Mouse (Mus musculus) G1E-ER4 (cell line): Measurements from ENCODE around the gene Rasgef1a. TPM values are rescaled to one million over a fixed set of nuclear protein-coding genes. Genes with fewer than 3 reads are reported as not detected.

Experiments used
- GATA1 ChIP-seq: IDR thresholded peaks from one replicate; pipeline ENCODE4 v1.8.0; 2012; ENCODE audit warnings: low read length, inconsistent platforms
- polyA plus RNA-seq: library from polyadenylated mRNA; stranded (reverse); fragments of >175 nt; gene quantifications from 2 replicates; pipeline ENCODE4 v1.2.3, GENCODE M21; 2012

Gene Rasgef1a
- polyA plus RNA-seq, 1 experiment, result not detected

DNA sequence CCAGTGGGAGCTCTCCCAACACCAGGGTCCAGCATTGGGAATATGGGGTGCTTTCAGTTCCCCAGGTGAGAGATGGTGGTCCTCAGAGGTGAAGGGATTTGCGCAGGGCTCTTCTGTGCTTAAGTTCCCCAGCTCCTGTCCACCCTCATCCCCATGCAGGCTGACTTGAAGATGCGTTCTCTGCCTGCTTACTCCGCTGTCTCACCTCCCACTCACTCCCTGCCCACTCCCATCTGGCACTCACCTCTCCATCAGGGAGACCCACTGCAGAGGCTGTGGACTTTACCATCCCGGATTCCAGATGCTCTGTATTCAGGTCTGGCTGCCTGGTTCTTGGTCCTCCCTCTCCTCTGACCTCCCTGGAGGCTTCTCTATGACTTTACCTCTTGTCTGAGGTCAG, 3.6 kb downstream of the Rasgef1a start:
- TF ChIP-seq GATA1, result no peak

DNA sequence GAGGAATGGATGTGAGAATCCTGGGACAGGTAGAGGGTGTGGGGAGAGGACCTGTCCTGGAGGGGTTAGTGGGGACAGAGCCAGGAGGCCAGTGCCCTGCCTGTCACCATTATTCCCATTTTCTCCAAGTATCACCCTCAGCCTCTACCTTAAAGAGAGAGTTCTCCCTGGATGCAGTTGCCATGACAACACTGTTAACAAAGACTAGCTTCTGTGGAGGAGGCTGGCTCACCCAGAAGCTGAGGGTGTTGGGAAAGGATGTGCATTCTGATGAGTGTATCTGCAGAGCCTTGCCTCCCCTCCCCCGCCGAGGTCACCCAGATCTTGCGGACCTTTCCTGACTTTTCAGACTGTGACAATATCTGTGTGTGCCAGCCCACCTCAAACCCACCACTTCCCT, 4.7 kb downstream of the Rasgef1a start:
- TF ChIP-seq GATA1, result no peak

DNA sequence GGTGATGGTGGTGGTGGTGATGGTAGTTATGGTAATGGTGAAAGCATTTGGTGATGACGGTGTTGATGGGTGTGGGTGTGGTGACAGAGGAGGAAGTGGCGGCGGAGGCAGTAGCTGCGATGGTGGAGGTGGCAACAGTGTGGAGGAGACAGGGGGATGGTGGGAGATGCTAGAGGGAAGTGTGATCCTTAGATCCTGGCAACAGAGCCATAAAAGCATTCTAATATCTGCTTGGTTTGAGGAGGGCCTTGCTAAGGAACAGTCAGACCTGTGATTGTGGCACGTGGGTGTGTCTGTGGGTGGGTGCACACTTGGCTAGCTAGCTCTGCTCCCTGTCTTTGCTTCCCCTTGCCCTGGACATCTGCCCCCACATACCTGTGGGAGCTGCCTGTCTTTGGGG, 7.4 kb downstream of the Rasgef1a start:
- TF ChIP-seq GATA1, result no peak

DNA sequence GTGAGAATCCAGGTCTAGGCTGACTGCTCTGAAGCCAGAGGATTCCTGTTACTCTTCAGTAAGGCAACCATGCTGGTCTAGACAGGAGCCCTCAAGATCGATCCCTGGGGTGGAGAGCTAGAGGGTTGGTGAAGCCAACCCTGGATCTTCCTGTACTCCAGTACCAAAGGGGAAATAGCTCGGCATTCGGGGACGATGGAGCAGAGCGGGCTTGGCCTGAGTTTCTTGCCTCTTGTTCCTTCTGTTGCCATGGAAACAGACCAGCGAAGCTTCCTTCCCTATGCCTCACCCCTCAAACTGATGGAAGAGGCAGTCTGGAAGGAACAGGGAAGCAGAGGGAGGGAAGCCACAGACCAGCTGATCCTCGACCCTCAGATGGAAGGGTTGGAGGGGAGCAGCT, 8.3 kb downstream of the Rasgef1a start:
- no peak for TF ChIP-seq GATA1

DNA sequence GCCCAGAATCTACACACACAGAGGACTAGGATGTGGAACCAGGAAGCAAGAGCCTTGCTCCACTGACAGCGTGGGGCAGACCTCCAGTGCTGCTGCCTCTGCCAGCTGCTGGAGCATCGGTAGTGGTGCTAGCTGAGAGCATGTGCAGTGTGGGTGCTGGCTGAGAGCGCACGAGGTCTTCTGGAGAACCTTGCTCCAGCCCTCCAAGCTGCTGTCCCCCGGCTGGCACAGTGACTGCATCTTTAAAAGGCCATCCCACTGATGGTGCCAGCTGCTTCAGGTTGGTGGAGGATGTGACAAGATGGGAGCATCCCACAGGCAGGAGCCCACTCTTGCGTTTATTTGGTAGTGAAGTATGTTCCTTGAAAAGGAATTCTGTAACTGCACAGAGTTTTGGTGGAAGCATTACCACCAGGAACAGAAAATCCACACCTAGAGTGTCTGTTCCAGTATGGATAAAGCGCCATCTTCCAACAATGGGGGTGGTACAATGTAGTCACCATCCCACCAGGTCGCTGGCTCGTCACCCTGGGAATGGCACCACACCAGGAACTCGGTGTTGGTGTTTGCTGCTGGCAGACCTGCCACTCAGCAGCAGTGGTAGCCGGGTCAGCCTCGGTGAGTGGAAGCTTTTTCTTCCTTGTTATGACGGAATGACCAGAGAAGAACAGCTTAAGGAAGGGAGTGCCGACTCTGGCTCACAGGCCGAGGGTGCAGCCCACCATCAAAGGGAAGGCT, 11.8 kb downstream of the Rasgef1a start:
- no peak for TF ChIP-seq GATA1

DNA sequence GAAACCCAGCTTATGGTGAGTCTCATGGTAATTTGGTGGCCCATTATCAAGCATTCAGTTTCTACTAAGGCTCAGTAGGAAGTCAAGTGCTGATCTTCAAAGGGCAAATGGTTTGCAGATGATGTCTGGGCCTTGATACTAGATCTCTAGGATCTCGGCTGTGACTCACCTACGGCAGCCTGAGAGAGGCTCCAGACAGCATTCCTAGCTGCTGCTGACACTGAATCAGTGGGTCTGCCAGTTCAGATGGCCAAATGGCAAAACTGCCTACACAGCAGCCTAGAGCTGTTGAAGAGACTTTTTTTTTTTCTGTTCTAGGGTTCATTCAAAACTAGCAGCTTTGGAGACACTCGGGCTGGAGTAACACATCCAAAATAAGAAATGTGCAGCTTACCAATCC, 15.8 kb downstream of the Rasgef1a start:
- no peak for TF ChIP-seq GATA1

DNA sequence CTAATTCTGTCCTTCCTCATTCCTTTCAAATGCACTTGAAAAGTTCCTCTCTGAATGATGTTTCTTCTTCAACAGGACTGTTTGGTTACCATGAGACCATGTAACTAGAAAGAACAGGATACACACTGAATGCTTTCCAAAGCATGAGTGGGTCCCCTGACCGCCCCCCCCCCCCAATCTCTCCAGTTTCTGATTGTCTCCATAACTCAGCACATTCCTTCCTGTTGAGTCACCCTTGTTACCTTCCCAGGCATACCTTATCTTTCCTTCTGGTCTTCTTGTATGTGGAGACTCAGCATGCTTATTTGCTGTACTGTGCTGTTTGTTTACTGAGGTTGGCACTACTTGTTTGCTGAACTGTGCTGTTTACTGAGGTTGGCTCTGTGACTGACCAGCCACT, 20.2 kb downstream of the Rasgef1a start:
- no peak for TF ChIP-seq GATA1

DNA sequence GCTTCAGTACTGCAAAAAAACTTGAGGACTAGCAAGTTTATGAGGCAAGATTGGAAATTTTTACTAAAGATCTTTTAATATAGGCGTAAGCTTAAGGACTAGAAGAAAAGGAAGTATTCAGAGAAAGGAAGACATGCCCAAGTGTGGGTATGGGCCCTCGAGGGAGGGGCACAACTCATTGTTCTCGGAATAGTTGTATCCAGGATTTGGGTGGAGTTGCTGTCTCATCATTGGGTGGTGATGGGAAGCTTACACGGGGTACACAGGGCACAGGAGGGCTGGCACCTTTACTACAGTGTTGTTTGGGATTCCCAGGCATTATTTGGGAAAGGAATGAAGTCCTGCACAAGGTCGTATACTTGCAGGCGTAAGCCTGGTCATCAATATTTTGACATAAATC, 24.4 kb downstream of the Rasgef1a start:
- TF ChIP-seq GATA1, result no peak

DNA sequence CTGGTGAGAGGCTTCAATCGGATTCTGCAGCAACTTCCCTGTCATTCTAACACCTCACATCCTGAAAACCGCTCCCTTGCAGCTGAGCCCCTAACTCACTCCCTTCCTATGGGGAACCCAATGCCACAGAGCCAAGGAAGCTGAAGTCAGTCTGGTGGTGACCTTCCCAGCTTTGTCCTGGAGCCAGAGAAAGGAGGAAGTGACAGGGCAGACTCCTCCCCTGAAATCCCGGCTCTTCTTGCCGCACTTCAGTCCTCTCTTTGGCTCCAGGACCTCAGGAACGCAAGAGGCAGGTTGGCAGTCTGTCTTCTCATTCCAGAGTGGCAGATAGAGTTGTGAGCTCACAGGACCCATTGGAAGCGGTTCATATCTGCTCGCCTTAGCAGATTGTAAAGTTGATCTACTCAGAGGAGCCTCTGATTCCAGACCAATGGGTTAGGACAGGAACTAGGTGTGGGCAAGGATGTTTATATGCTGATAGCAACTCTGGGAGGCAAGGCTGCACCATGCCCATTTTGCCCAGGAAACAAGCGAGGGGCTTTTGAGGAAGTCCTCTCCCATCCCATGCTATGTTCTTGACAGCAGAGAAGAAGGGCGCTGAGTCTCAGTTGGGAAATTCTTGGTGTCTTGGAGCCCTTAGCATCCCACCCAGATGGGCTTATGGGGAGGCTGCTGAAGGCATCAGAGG, 25.0 kb downstream of the Rasgef1a start:
- TF ChIP-seq GATA1, result no peak

DNA sequence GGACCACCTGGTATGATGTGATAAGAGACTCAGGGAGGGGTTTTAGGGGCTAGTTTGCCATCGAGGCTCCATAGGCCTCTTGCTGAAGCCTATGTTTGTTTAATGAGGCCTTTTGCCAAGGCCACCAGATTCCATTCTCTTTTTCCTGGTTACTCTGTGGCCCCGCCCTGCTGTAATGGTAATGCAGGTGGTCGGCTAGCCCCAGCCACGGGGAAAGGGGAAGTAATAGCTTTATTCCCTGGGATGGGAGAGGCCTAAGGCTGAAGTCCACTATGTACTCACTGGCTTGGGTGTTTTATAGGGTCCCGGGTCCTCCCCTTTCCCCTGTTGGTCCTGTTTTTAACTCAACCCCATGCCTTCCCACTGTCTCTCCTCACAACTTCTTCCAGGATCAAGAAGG, 25.6 kb downstream of the Rasgef1a start:
- TF ChIP-seq GATA1, result no peak

DNA sequence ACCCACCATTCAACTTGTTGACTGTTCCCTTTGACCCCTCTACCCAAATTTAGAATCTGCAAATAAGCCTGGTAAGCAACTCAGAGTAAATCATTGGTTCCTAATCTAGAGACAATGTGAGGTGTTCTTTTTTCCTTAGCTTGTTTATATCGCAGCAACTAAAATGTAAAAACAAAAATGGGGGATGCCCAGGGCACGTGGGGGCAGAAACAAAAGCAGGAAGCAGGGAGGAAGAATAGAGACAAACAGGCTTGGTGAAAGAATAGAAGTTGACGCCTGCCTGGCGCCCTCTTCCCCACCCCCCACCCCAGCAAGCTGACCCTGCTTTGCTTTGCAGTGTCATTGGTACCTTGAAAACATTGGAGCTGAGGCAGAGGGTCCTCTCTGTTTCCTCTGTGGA, 33.9 kb downstream of the Rasgef1a start:
- TF ChIP-seq GATA1, result no peak

DNA sequence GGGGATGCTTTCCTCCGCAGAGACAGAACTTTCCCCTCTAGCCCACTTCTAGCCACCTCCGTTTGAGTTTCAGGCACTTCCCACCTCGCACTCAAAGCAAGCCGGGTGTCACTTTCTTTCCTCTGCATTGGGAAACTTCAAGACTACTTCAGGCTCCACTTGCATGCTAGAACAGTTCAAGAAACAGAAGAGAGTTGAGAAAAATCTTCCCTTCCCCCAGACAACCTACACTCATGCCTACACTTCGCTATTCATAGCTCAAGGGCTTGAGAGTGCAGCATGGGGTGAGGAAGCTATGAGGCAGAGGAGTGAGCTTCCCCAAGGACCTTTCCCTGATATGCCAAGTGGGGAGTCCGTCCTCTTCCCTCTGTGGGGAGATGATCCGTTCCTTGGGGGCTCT, 34.7 kb downstream of the Rasgef1a start:
- no peak for TF ChIP-seq GATA1

DNA sequence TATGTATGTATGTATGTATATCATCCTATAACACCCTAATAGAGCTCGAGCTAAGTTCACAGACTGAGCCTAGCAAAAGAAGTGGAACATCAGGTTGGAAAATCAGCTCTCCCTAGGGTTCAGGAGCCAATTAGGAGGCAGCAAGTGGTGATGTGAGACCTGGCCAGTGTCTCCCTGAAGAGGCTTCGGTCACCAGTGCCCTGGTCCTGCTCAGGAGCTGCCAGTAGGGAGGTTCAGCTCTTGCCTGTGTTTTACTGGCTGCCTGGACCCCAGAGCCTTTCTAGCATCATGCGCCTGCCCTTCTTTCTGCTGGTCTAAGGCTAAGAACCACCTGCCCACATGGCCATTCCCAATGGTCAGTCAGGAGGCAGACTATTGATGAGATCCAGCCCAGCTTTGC, 35.3 kb downstream of the Rasgef1a start:
- no peak for TF ChIP-seq GATA1

DNA sequence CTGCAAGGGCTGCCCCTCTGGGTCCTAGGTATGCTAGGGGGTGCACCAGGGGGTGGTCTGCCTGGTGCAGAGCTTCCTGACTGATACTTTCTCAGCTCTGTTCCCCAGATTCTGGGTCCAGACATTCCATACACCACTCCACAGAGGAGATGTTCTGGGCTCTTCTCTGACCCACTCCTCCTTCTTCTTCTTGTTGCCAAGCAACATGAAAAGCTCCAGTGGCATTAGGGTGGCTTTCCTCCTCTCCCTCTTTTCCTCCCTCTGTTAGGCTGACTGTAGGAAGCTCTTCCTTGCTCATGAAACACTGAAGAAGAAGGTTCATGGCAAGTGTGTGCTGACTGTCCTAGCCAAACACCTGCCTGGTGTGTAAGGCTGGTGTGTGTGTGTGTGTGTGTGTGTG, 35.7 kb downstream of the Rasgef1a start:
- no peak for TF ChIP-seq GATA1

DNA sequence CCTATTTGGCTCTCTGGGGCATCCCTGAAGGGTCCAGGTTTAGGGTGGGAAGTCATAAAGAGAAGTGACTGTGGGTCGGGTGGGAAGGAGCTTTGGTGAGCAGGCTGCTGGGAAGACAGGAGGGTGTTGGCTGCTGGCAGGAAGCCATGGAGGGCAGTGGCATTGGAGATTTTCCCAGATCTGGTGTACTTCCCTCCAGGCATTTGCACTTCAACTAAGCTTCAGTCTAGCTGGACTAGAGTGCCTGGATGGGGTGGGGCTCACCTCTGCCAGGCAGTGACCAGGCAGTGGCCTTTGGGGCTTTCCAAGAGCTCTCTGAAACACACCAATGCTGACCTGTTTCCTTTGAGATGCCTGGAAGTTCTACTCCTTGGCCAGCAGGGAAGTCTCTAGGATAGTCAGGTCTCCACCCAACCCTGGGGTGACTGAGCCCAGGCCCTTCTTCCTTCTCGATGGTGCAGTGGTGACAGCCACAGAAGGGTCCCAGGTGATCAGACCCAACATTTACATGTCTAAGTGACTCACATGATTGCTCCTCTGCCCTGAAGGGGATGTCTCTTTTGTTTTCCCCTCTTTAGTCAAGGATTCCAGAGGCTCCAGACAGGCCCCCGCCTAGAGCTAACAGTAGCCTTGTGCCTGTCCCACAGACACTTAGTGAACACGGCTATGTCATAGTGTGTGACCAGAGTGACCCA, 36.7 kb downstream of the Rasgef1a start:
- no peak for TF ChIP-seq GATA1

DNA sequence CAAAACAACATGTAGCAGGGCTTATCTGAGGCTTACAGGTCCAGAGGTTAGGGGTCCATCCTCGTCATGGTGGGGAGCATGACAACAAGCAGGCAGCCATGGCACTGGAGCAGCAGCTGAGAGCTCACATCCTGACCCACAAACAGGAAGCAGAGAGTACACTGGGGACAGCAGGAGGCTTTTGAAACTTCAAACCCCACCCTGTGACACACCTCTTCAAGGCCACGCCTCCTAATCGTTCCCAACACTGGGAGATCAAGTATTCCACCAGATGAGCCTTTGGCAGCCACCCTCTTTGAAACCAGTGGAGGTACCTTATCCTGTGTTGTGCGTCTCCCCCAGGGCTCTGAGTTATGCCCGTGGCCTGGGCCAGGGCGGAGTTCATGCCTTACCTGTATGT, 38.5 kb downstream of the Rasgef1a start:
- TF ChIP-seq GATA1, result no peak

DNA sequence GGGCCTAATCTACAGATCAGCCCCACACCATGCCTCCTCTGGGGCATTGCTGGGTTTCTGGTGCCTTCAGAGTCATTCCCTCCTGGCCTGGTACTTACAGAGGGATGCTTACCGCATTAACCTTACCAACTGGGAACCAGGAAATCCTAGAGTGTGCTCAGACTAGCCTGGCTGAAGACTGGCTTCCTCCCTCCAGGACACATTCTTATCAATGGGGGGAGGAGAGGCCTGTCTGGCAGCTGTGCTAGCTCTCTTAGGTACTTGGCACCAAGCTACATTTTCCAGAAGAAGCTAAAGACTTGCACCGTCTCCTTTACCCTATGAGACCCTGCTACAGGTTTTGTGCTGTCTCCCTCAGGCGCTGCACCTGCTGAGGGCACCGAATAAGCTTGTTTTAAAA, 40.2 kb downstream of the Rasgef1a start:
- no peak for TF ChIP-seq GATA1
